Mouse (Mus musculus): ENCODE results near the gene Galnt2.

Gene Galnt2

GRCm38 (mm10) chr8:124272792-124273191 is 41.6 kb downstream of the Galnt2 start:
- no peak for DNase-seq (ENCODE audit: low spot score)

DNA sequence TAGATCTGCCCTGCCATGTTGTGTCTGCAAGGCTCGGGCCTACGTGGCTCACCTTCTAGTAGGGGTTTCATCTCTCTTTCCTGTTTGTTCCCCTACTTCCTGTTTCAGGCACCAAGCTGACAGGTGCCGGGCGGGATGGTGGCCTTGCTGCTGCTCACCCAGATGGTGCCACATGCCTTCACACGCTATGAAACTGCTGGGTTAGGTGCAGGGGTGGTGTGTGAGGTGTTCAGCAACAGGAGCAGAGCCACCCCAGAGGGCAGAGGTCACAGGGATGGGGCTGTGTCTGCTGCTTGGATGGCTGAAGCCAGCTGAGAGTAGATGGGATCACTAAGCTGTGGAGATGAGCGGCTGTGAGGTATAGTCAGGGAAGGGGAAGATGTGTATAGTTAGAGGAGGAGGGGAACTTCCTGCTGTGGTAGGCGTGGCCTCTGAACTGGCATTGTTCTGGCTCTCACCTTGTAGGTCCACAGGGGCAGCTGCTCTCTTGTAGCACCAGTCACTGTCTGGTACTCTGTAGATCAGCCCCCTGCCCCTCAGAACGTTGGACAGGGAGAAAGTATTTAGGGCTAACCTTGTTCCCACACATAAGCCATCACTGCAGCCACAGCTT is 42.5 kb downstream of the Galnt2 start:
- DNase-seq (ENCODE audit: low spot score): no peak

GRCm38 (mm10) chr8:124274441-124275120 is 43.4 kb downstream of the Galnt2 start:
- no peak for DNase-seq (ENCODE audit: low spot score)

GRCm38 (mm10) chr8:124275377-124276071 is 44.3 kb downstream of the Galnt2 start:
- DNase-seq (ENCODE audit: low spot score): no peak

DNA sequence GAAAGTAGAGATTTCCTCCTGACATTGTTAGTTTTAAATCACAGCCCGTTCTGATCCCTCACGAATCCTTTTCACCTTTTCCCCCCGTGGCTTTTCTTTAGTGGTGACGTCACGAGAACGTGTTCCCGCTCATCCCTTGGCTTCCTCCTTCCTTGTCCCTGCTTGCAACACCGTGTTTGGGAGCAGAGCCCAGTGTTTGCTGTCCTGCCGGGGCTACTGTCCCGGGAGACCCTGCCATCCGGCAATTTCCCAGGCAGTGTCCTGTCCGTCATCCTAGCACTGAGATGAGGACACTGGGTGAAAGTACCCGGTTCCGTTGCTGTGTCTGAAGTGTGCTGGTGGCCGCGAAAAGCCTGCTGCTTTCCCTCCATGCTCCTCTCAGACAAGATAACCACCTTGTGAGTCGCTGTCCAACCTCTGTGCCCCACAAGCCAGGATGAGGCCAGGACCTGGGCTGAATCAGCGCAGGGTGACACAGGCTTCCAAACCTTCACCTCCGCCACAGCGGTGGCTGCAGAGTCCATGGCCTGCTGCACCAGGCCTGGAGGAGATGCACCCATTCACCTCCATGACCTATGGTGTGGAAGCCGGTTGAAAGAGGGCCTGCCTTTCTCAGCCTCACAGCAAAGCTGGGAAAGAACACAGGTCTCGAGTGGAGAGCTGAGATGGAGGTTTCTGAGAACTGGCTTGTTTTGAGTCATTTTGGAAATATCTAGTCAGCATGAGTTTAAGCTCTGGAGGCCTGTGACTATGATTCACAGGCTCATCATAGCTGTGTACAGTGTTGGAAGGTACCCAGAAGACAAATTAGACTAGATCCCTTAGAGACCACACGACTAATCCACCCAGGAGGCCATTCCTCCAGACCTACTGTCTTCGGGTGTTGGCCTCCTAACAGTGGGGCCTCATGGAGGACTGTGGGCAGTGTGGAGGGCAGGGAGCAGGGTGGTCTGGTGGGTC is 47.0 kb downstream of the Galnt2 start:
- no peak for DNase-seq (ENCODE audit: low spot score)

DNA sequence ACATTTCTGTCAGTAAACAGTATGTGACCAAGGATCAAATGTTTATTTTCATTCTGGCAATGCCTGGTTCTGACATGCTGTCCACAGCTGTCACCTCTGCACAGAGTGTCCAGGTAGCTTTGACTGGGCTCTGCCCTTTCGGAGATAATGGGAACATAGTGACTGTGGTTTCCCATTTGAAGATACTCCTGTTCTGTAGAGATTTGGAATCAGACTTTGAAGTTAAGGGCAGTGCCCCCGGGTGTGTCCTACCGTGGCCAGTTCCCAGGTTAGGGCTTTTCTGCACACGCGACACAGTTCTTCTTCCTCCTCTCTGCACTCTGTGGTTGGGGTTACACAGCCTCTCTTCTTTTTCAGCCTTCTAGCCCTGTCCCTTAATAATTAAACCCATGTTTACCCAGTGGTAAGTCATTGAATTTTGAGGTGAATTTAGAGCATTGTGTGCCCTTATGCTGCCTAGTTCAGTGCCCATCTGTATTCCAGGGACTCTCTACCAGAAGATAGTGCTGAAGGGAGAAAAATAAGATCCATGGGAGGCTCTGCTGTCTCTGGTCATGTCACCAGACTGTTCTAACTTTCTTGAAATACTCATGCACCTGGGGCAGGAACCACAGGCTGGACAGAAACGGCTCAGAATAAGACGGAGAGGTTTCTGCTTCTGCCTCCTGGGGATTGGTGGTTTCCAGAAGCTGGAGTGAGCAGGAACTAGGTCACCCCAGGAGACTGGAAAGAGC is 47.9 kb downstream of the Galnt2 start:
- no peak for DNase-seq (ENCODE audit: low spot score)

GRCm38 (mm10) chr8:124279690-124279985 is 48.4 kb downstream of the Galnt2 start:
- DNase-seq (ENCODE audit: low spot score): no peak

DNA sequence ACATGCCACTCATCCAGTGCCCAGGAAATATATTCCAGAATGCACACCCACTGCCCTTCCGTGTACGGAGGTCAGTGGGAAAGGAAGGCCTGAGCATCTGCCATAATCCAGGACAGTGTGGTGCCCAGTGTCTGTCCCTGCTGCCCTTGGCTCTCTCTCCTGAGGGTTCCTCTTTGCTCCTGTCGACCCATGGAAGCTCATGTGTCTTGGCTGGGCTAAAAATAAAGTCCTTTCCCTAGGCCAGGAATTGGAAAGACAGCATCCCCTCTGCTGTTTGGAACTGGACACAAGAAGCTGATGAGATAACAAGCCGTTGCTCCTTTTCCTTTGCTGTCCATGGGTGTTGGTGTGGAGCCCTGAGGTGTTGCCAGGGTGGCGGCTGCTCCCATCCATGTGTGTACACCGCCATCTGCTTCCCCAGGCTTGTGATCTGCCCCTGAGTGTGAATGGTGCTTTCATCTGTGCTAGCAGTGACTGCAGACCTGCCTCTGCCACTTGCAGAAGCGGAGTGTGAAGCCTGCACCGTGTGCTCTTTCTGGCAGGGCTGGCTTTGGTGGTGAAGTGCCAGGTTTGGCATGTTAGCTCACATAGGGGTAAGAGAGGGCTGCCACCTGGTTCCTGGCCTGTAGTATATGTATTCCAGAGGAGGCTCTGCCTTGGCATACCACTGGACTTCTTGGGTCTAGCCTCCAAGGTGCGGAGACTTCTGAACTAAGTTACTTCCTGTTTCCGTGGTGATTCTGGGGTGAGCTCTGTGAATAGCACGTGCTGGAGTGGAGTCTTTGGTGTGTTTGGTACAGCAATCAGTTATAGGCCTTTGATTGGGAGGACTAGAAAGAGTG is 50.7 kb downstream of the Galnt2 start:
- no peak for DNase-seq (ENCODE audit: low spot score)

GRCm38 (mm10) chr8:124282878-124283630 is 51.9 kb downstream of the Galnt2 start:
- no peak for DNase-seq (ENCODE audit: low spot score)

GRCm38 (mm10) chr8:124283644-124284332 is 52.6 kb downstream of the Galnt2 start:
- DNase-seq (ENCODE audit: low spot score): no peak

- no peak for DNase-seq (ENCODE audit: low spot score)
These were observed 53.1 kb downstream of the Galnt2 start for GRCm38 (mm10) chr8:124284333-124284711.

- no peak for DNase-seq (ENCODE audit: low spot score)
These were observed 53.9 kb downstream of the Galnt2 start for GRCm38 (mm10) chr8:124284984-124285576.

DNA sequence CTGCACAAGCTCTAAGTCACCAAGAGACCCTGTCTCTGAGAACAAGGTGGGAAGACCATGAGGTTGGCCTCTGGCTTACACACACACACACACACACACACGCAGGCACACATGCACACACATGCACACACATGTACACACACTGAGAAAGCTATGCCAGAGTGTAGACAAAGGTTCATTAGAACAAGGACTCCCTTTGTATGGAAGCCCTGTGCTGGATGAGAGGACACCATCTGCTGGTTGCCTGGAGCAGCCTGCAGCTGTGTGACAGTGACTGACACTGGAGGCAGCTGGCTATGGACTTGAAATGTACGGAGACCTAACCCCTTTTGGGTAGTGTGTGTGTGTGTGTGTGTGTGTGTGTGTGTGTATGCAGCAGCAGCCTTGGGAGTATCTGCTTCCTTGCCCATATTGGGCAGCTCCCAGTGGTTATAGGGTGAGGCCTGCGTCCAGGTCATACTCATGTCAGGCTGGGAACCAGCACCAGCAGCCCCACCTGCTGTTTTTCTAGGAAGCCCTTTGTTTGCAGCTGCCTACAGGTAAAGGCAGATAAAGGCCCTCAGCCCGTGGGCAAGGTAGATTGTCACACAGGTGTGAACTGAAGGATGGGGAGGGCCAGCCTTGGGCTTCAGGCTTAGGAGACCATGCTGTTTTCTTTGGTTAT is 55.4 kb downstream of the Galnt2 start:
- DNase-seq (ENCODE audit: low spot score): no peak

- no peak for DNase-seq (ENCODE audit: low spot score)
These were observed 57.1 kb downstream of the Galnt2 start for GRCm38 (mm10) chr8:124288215-124288864.

DNA sequence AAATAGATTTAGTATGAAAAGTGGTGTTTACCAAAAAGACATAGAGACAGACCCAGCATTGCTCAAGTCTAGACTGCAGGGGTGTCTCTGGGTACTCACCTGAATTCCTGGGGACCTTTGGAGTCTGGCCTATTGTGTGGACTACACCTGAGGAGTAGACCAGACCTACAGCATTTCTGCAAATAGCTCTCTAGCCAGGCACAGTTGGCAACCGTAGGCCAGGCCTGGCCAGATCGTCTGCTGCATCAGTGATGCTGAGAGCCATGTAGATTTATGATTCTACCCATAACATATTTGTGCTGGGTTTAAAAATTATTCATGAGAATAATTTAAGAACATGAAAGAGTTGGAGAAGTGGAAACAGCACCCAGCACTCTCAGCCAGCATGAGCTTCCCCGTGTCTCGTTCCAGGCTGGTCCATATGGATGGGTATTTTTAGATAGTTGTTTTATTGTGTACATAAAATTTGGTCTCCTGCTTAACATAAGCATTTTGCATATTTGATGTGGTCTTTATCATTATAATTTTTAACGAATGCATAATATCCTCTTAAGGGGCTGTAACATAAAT is 58.4 kb downstream of the Galnt2 start:
- DNase-seq (ENCODE audit: low spot score): no peak

GRCm38 (mm10) chr8:124290911-124291691 is 59.9 kb downstream of the Galnt2 start:
- no peak for DNase-seq (ENCODE audit: low spot score)

GRCm38 (mm10) chr8:124291693-124292092 is 60.5 kb downstream of the Galnt2 start:
- no peak for DNase-seq (ENCODE audit: low spot score)

Data from ovary, postnatal 10 days (tissue).